Mouse (Mus musculus): ENCODE measurements around the gene Pnmt. TPM values are rescaled to one million over a fixed set of nuclear protein-coding genes. Genes with fewer than 3 reads are reported as not detected.

Pnmt gene
- total and polyA plus RNA-seq, 3 experiments, result not detected

- no peak overlapping the region for H3K27ac ChIP-seq (ENCODE audit: control insufficient read depth, low read depth, low read length)
- TF ChIP-seq TAL1 (IDR thresholded peaks at IDR 0.05; ENCODE audit: low read length), result no peak
- TF ChIP-seq CTCF (IDR thresholded peaks at IDR 0.05 in 2 of 3, conservative IDR thresholded peaks at IDR 0.05 in 1 of 3; ENCODE audit: control insufficient read depth in 1 of 3, insufficient read depth in 1 of 3, low read depth in 2 of 3, low read length in 3 of 3, poor library complexity in 1 of 3, severe bottlenecking in 1 of 3), result no peak
- no peak for TF ChIP-seq POLR2AphosphoS5 (IDR thresholded peaks at IDR 0.05; ENCODE audit: borderline replicate concordance, low read depth, low read length)
- TF ChIP-seq SIN3A (IDR thresholded peaks at IDR 0.05; ENCODE audit: low read length), result no peak
- no peak for TF ChIP-seq USF2 (IDR thresholded peaks at IDR 0.05; ENCODE audit: borderline replicate concordance in 1 of 2, insufficient read depth in 1 of 2, low read depth in 1 of 2, low read length in 2 of 2)
- no peak for TF ChIP-seq ELF1 (IDR thresholded peaks at IDR 0.05; ENCODE audit: low read depth, low read length)
- no peak for TF ChIP-seq UBTF (IDR thresholded peaks at IDR 0.05; ENCODE audit: borderline replicate concordance, insufficient read depth, low read depth, low read length)
- no peak for TF ChIP-seq ZC3H11A (IDR thresholded peaks at IDR 0.05; ENCODE audit: low read depth, low read length)
- TF ChIP-seq POLR2AphosphoS2 (IDR thresholded peaks at IDR 0.05; ENCODE audit: low read length), result no peak
- TF ChIP-seq GABPA (IDR thresholded peaks at IDR 0.05; ENCODE audit: low read depth, low read length), result no peak
- no peak for TF ChIP-seq BHLHE40 (IDR thresholded peaks at IDR 0.05; ENCODE audit: borderline replicate concordance, low read depth, low read length)
- TF ChIP-seq CHD1 (IDR thresholded peaks at IDR 0.05; ENCODE audit: low read depth, low read length), result no peak
- no peak for TF ChIP-seq RAD21 (IDR thresholded peaks at IDR 0.05; ENCODE audit: low read depth, low read length)
- TF ChIP-seq SMC3 (IDR thresholded peaks at IDR 0.05; ENCODE audit: low read depth, low read length), result no peak
- TF ChIP-seq NELFE (IDR thresholded peaks at IDR 0.05; ENCODE audit: low read depth, low read length), result no peak
- TF ChIP-seq ETS1 (IDR thresholded peaks at IDR 0.05; ENCODE audit: low read depth, low read length), result no peak
- H3K9me3 ChIP-seq (replicated peaks; ENCODE audit: insufficient read depth, low read length), result no peaks in the 10 kb centered on the region
- peaks cover 0 to 26% of the 10 kb centered on the region in 2 experiments; a peak in 2 of 4 replicates for H3K36me3 ChIP-seq (ENCODE audit: control insufficient read depth in 1 of 2, insufficient read depth in 2 of 2, low read length in 2 of 2)
- H3K4me1 ChIP-seq (ENCODE audit: control insufficient read depth in 1 of 2, insufficient read depth in 2 of 2, low read length in 2 of 2), result peaks cover 21 to 45% of the 10 kb centered on the region in 2 experiments
- H3K4me3 ChIP-seq (ENCODE audit: control insufficient read depth in 1 of 2, insufficient read depth in 1 of 2, low read depth in 2 of 2, low read length in 2 of 2), result no peak overlapping the region
- no peak overlapping the region; the same call in 1 of the 2 replicates for H3K9ac ChIP-seq (ENCODE audit: control insufficient read depth, low read depth, low read length, poor library complexity, severe bottlenecking)
- no peaks in the 10 kb centered on the region for H3K27me3 ChIP-seq (ENCODE audit: control insufficient read depth in 1 of 2, insufficient read depth in 2 of 2, low read length in 2 of 2)
- H3K79me2 ChIP-seq (ENCODE audit: control insufficient read depth, insufficient read depth, low read length, poor library complexity), result no peaks in the 10 kb centered on the region
- no peak for DNase-seq (ENCODE audit: low read depth, low spot score)
These were observed 5.8 kb downstream of the Pnmt start for GRCm38 (mm10) chr11:98392034-98392433.

GRCm38 (mm10) chr11:98392645-98393044, 6.4 kb downstream of the Pnmt start:
- peak; percentile 86 for DNase-seq (ENCODE audit: low read depth, low spot score)
- Histone ChIP-seq H3K79me2 (ENCODE audit: control insufficient read depth, insufficient read depth, low read length, poor library complexity) (no peaks in the 10 kb centered on the region), H3K27ac (ENCODE audit: control insufficient read depth, low read depth, low read length) (peak overlapping the region; percentile 79), H3K36me3 (ENCODE audit: control insufficient read depth in 1 of 2, insufficient read depth in 2 of 2, low read length in 2 of 2) (peaks cover 0 to 26% of the 10 kb centered on the region in 2 experiments; a peak in 2 of 4 replicates), H3K9me3 (replicated peaks; ENCODE audit: insufficient read depth, low read length) (no peaks in the 10 kb centered on the region), H3K27me3 (ENCODE audit: control insufficient read depth in 1 of 2, insufficient read depth in 2 of 2, low read length in 2 of 2) (no peaks in the 10 kb centered on the region), H3K9ac (ENCODE audit: control insufficient read depth, low read depth, low read length, poor library complexity, severe bottlenecking) (peak overlapping the region; percentile 28), H3K4me1 (ENCODE audit: control insufficient read depth in 1 of 2, insufficient read depth in 2 of 2, low read length in 2 of 2) (peaks cover 21 to 45% of the 10 kb centered on the region in 2 experiments), H3K4me3 (ENCODE audit: control insufficient read depth in 1 of 2, insufficient read depth in 1 of 2, low read depth in 2 of 2, low read length in 2 of 2) (peak overlapping the region in 1 of 2 experiments; percentile 27; a peak in 2 of 4 replicates)
- TF ChIP-seq SMC3 (IDR thresholded peaks at IDR 0.05; ENCODE audit: low read depth, low read length) (no peak), MAZ (IDR thresholded peaks at IDR 0.05; ENCODE audit: low read depth, low read length) (peak; percentile 72; the same call in 1 of the 2 replicates), MEF2A (IDR thresholded peaks at IDR 0.05; ENCODE audit: extremely low read depth, insufficient replicate concordance, low read depth, low read length, poor library complexity, severe bottlenecking) (no peak), USF2 (IDR thresholded peaks at IDR 0.05; ENCODE audit: borderline replicate concordance in 1 of 2, insufficient read depth in 1 of 2, low read depth in 1 of 2, low read length in 2 of 2) (no peak), MYC (IDR thresholded peaks at IDR 0.05; ENCODE audit: low read depth, low read length) (no peak), TCF12 (IDR thresholded peaks at IDR 0.05; ENCODE audit: low read depth, low read length) (no peak), JUND (IDR thresholded peaks at IDR 0.05; ENCODE audit: low read depth, low read length) (0 out of 2 replicates have a peak, but pooled peaks have one; percentile 7), SIN3A (IDR thresholded peaks at IDR 0.05; ENCODE audit: low read length) (no peak), USF1 (IDR thresholded peaks at IDR 0.05; ENCODE audit: low read depth, low read length) (no peak), CHD2 (IDR thresholded peaks at IDR 0.05; ENCODE audit: low read length) (no peak), EP300 (IDR thresholded peaks at IDR 0.05; ENCODE audit: low read depth in 1 of 2, low read length in 2 of 2) (no peak), POLR2AphosphoS5 (IDR thresholded peaks at IDR 0.05; ENCODE audit: borderline replicate concordance, low read depth, low read length) (no peak), E2F4 (IDR thresholded peaks at IDR 0.05; ENCODE audit: borderline replicate concordance, low read depth, low read length) (no peak), ETS1 (IDR thresholded peaks at IDR 0.05; ENCODE audit: low read depth, low read length) (peak; percentile 43; the same call in 1 of the 2 replicates), RCOR1 (IDR thresholded peaks at IDR 0.05; ENCODE audit: low read depth, low read length) (no peak; the same call in 1 of the 2 replicates), TBP (IDR thresholded peaks at IDR 0.05; ENCODE audit: low read depth, low read length) (peak; percentile 36; the same call in 1 of the 2 replicates), ZKSCAN1 (IDR thresholded peaks at IDR 0.05; ENCODE audit: low read depth, low read length) (no peak), UBTF (IDR thresholded peaks at IDR 0.05; ENCODE audit: borderline replicate concordance, insufficient read depth, low read depth, low read length) (no peak), NRF1 (IDR thresholded peaks at IDR 0.05; ENCODE audit: insufficient read depth, low read depth, low read length, poor library complexity, severe bottlenecking) (no peak)

Measured in MEL (cell line).